Mouse (Mus musculus): ENCODE measurements around the gene Mrpl49. TPM values are rescaled to one million over a fixed set of nuclear protein-coding genes. Genes with fewer than 3 reads are reported as not detected.

Mrpl49 gene
- polyA plus RNA-seq (2017; shearing (Covaris generic)), result 45.4 TPM

GRCm38 (mm10) chr19:6057313-6058096, at the start of gene Mrpl49, which contains the start of gene Fau:
Gene Mrpl49 (minus strand): TSS chr19:6057785.
Gene Fau (plus strand): TSS chr19:6057844.

DNA sequence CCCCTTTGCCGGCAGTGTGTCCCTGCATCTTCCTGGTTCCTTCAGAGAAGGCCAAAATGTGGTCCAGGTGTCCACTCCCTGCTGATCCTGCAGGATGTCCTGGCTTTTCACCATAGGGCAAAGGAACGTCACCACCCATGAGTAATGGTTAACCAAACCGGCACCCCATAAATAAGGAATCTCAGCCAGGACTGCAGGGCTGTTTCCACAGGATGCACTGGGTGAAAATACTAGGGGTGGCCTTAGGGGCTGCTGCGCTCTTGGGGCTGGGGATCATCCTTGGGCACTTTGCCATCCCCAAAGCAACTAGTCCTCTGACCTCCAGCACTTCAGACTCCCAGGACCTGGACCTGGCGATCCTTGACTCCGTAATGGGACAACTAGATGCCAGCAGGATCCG, 48.0 kb upstream of the Mrpl49 start, which contains the start of gene Naaladl1:
Gene Naaladl1 (plus strand): TSS at position 197 of the 400 bp plus-strand sequence.

GRCm38 (mm10) chr19:6094119-6094518, 36.5 kb upstream of the Mrpl49 start, which contains the start of gene AC131692.1:
Gene AC131692.1 (plus strand): TSS chr19:6094419.

DNA sequence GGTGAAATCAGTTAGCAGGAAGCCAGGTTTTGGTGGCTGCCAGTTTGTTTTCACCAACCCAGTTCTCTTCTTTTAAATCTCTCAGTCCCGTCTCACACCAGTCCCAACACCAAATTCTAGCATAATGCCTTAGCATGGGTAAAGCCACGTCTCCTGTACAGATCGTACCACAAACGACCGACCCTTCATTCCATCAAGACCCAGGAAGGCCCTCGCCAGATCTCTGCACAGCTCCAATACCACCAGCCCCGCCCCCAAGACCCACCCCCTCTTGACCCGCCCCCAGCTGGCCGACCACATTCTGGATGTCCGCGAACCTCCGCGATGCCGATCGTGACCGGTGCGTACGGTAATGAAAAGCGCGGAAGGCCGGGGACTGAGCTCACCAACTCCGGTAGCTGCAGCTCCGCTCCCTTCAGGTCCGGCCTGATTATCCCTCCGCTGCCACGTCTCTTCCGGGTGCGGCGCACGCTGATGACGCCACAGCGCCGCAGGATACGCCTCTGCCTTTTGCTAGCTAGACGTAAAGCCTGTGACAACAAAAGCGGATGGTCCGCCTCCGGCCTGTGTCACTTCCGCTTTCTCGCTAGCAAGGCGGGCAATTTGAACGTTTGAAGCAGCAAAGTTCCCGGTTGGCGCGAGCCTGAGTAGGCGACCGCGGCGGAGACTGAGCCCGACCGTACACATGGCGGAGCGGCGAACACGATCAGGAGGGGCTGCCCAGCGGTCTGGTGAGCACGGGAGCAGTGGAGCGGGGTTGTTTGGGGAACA, 27.1 kb upstream of the Mrpl49 start, which contains the start of the genes Zfpl1 and Cdca5:
Gene Zfpl1 (minus strand): TSS at position 479 of the 771 bp plus-strand sequence.
Gene Cdca5 (plus strand): TSS at position 506 of the 771 bp plus-strand sequence.

DNA sequence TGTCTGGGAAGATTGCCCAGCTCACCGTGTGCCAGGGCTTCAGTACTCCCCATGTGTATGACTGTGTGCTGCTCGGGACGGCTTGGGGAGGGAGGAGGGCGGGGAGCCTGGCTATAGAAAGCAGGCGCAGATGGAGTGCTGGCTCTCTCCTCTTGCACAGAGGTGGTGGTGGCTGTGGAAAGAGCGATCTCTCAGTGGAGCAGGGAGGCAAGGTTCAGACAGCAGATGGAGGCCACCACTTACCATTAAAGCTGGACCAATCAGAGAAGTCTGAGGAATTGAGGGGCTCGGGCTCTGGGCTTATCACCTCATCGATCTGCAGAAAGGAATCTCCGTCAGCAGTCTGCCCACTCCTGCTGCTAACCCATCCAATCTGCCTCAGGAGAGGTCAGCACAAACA, 24.6 kb upstream of the Mrpl49 start, which contains the start of gene Gm28374:
Gene Gm28374 (minus strand): TSS at position 101 of the 400 bp plus-strand sequence.

DNA sequence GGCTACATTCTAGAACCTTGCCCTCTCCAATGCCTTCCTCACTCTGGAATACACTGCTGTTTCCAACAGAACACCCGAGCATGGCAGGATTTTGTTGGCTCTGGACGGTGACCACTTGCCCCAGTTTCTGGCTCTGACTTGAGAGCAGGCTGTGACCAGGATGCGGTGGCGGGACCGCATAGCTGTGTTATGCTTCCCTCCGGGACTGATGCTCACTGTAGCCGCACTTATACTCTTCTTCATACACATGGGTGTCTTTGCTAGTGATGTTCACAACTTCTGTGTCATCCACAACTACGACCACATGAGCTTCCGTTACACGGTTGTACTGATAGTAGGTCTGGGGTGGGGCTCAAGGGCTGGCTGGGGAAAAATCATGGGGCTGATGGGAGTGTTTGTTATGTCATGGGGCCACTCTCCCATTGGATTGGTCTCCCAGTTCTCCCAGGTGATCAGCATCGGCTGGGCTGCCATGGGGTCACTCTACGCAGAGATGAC, 22.4 kb upstream of the Mrpl49 start, which contains the start of gene Tmem262:
Gene Tmem262 (plus strand): TSS at position 51 of the 498 bp plus-strand sequence.

DNA sequence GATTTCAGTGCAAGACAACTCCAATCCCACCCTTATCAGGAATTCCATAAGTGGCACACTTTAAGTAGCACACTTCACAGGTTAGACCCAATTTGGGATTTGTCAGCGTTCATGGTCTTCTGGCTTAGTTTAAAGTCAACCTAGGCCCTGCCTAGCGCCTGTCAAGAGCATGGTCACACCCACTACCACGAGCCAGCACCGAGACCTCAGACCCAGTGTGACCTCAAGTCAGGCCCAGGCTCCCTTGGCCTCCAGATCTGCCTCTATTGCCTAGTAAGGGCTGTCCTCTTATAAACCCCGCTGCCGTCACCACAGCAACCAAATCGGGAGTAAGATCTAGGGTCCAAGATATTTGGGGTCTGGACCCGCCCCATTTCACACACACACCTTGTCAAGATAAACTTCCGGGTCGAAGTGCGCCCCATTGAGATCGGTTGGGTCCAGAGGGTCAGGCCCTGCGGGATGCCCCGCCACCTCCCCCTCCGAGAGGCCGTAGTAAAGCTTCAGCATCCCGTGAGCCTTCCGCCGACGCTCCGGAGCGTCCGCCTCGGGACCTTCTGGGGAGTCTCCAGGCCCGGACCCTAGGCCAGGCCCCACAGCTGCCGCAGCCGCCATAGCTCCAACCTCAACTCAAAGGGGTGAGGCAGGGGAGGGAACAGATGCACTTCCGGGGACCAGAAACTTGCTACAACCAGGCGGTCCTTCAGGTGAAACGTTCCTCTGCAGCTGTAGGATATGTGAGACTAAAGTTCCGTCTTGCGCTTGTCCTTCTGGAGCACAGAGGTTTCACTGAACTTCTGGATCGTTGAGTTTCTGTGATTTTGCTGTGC, 19.2 kb upstream of the Mrpl49 start, which contains the start of gene Vps51:
Gene Vps51 (minus strand): TSS at position 668 of the 830 bp plus-strand sequence.

GRCm38 (mm10) chr19:6067724-6068415, 10.3 kb upstream of the Mrpl49 start, which contains the start of gene Tm7sf2:
Gene Tm7sf2 (minus strand): TSS chr19:6068373.

GRCm38 (mm10) chr19:6061021-6061533, 3.5 kb upstream of the Mrpl49 start, which contains the start of gene Znhit2:
Gene Znhit2 (plus strand): TSS chr19:6061192.

GRCm38 (mm10) chr19:6046294-6047153, 11.1 kb downstream of the Mrpl49 start, which contains the start of gene Syvn1:
Gene Syvn1 (plus strand): TSS chr19:6046576.

DNA sequence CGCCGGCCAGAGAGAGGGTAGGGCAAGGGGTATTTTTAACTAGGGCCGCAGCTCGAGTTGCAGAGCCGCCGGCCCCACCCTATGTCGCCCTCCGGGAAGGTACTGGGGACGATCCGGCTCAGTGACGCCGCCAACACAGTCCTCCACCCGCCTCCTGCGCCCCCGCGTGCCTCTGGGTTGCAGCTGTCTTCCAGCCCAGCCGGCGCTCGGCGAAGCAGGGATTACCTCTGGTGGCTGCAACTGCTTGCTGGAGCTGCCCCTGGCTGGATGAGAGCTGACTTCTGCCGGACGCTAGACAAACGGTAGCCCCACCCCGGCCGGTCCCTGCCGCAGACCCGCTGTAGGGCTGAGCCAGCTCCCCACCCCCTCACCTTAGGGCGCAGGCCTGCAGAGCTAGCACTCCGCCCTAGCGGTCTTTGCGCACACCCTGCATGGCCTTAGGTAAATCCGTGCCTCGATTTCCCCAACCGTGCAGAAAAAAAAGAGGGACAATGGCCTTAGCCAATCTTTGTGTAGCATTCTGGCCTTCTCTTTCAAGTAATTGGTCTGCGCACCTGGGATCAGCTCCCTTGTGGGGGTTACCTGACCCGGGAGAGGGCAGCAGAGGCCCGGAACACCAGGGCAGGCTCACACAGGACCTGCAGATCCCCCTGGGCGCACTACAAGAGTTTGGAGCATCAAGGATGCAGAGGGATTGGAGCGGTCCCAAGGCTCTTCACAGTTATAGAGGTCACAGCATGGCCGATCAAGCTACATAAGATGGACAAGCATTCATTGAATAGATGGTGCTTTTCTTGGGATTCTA, 41.9 kb downstream of the Mrpl49 start, which contains the start of gene Capn1:
Gene Capn1 (minus strand): TSS at position 387 of the 805 bp plus-strand sequence.

Other genes with a start within 250 kb of the Mrpl49 start
- 300 TPM for gene Frmd8, start 182.5 kb downstream of the Mrpl49 start, polyA plus RNA-seq (2017; shearing (Covaris generic))
- gene Slc25a45, start 180.0 kb downstream of the Mrpl49 start, polyA plus RNA-seq (2017; shearing (Covaris generic)), result 52.4 TPM
- 1.1 TPM for gene Tigd3, start 163.6 kb downstream of the Mrpl49 start, polyA plus RNA-seq (2017; shearing (Covaris generic))
- gene Dpf2, start 144.8 kb downstream of the Mrpl49 start, polyA plus RNA-seq (2017; shearing (Covaris generic)), result 198 TPM
- 0.26 TPM for gene Cdc42ep2, start 133.0 kb downstream of the Mrpl49 start, polyA plus RNA-seq (2017; shearing (Covaris generic))
- gene Pola2, start 93.6 kb downstream of the Mrpl49 start, polyA plus RNA-seq (2017; shearing (Covaris generic)), result 49.8 TPM
- not detected for gene Slc22a20, start 71.6 kb downstream of the Mrpl49 start, polyA plus RNA-seq (2017; shearing (Covaris generic))
- 80.8 TPM for gene Capn1, start 41.9 kb downstream of the Mrpl49 start, polyA plus RNA-seq (2017; shearing (Covaris generic))
- gene Syvn1, start 11.2 kb downstream of the Mrpl49 start, polyA plus RNA-seq (2017; shearing (Covaris generic)), result 60.1 TPM
- 1,033 TPM for gene Fau, start 59 bp upstream of the Mrpl49 start, polyA plus RNA-seq (2017; shearing (Covaris generic))
- 6.5 TPM for gene Znhit2, start 3.4 kb upstream of the Mrpl49 start, polyA plus RNA-seq (2017; shearing (Covaris generic))
- gene Tm7sf2, start 10.6 kb upstream of the Mrpl49 start, polyA plus RNA-seq (2017; shearing (Covaris generic)), result 20.0 TPM
- gene Vps51, start 19.4 kb upstream of the Mrpl49 start, polyA plus RNA-seq (2017; shearing (Covaris generic)), result 86.7 TPM
- gene Tmem262, start 22.2 kb upstream of the Mrpl49 start, polyA plus RNA-seq (2017; shearing (Covaris generic)), result not detected
- gene Gm28374, start 24.5 kb upstream of the Mrpl49 start, polyA plus RNA-seq (2017; shearing (Covaris generic)), result 0.61 TPM
- 55.0 TPM for gene Zfpl1, start 27.2 kb upstream of the Mrpl49 start, polyA plus RNA-seq (2017; shearing (Covaris generic))
- gene Cdca5, start 27.2 kb upstream of the Mrpl49 start, polyA plus RNA-seq (2017; shearing (Covaris generic)), result 5.0 TPM
- not detected for gene AC131692.1, start 36.6 kb upstream of the Mrpl49 start, polyA plus RNA-seq (2017; shearing (Covaris generic))
- not detected for gene Naaladl1, start 48.0 kb upstream of the Mrpl49 start, polyA plus RNA-seq (2017; shearing (Covaris generic))
- 2.3 TPM for gene Sac3d1, start 60.9 kb upstream of the Mrpl49 start, polyA plus RNA-seq (2017; shearing (Covaris generic))
- gene Snx15, start 70.5 kb upstream of the Mrpl49 start, polyA plus RNA-seq (2017; shearing (Covaris generic)), result 36.4 TPM
- not detected for gene Batf2, start 83.2 kb upstream of the Mrpl49 start, polyA plus RNA-seq (2017; shearing (Covaris generic))
- 18.3 TPM for gene Arl2, start 83.8 kb upstream of the Mrpl49 start, polyA plus RNA-seq (2017; shearing (Covaris generic))
- gene Majin, start 126.6 kb upstream of the Mrpl49 start, polyA plus RNA-seq (2017; shearing (Covaris generic)), result not detected
- not detected for gene Gpha2, start 168.6 kb upstream of the Mrpl49 start, polyA plus RNA-seq (2017; shearing (Covaris generic))
- gene Ppp2r5b, start 178.1 kb upstream of the Mrpl49 start, polyA plus RNA-seq (2017; shearing (Covaris generic)), result 10.3 TPM
- 47.3 TPM for gene Atg2a, start 183.9 kb upstream of the Mrpl49 start, polyA plus RNA-seq (2017; shearing (Covaris generic))
- 26.2 TPM for gene Ehd1, start 218.9 kb upstream of the Mrpl49 start, polyA plus RNA-seq (2017; shearing (Covaris generic))
- 0.18 TPM for gene Cdc42bpg, start 248.7 kb upstream of the Mrpl49 start, polyA plus RNA-seq (2017; shearing (Covaris generic))

Data from activated CD4-positive, CD25-positive, alpha-beta regulatory T cell, adult 9 weeks (primary cell).